Mouse (Mus musculus): ENCODE data around the gene Gm4756. TPM values are rescaled to one million over a fixed set of nuclear protein-coding genes. Genes with fewer than 3 reads are reported as not detected.

Gm4756 gene
- polyA plus RNA-seq, 2 experiments = 0.06 to 0.08 TPM

DNA sequence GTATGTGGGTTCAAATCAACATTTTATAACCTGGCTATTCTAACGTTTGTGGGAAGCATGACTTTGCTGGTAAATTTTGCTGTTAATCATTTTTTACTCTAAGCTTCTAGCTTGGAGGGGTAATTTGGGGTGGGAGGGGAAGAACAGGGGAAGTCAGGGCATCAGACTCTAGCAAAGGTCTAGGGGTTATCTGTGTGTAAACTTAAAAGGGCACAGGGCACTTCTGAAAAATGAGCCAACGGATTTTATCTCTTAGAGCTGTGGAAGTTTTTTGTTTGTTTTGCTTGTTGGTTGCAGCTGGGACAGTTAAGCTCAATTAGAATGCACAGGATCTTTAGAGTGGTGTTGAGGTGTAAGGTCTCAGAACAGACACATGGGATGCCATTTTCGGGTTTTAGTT lies 11.4 kb downstream of the Gm4756 start:
- TF ChIP-seq CTCF (IDR thresholded peaks at IDR 0.05; ENCODE audit: low read depth) = no peak
- TF ChIP-seq EP300 (IDR thresholded peaks at IDR 0.05; ENCODE audit: low read depth) = no peak
- no peak overlapping the region for H3K4me2 ChIP-seq (ENCODE audit: low read depth)
- no peak overlapping the region for H3K27ac ChIP-seq
- H3K9ac ChIP-seq (replicated peaks) = no peak overlapping the region
- H3K36me3 ChIP-seq (replicated peaks; ENCODE audit: control insufficient read depth, insufficient read depth, low read depth) = no peaks in the 10 kb centered on the region
- DNase-seq (ENCODE audit: low read depth in 3 of 3, low spot score in 3 of 3) = no peak
- H3K9me3 ChIP-seq (ENCODE audit: control insufficient read depth, low read length) = no peaks in the 10 kb centered on the region; the same call in 1 of the 2 replicates
- 51% methylated on average over 3 of the region's 3 CpGs for WGBS (ENCODE audit: insufficient replicate concordance)
- H3K27me3 ChIP-seq (ENCODE audit: control insufficient read depth, insufficient read depth, low read length) = no peaks in the 10 kb centered on the region
- no peak for ATAC-seq (ENCODE audit: insufficient read depth)
- H3K4me1 ChIP-seq (replicated peaks; ENCODE audit: control insufficient read depth in 2 of 2, insufficient read depth in 2 of 2, low read length in 1 of 2) = no peaks in the 10 kb centered on the region
- H3K4me3 ChIP-seq (ENCODE audit: insufficient read depth in 1 of 2, low read depth in 2 of 2, low read length in 2 of 2) = no peak overlapping the region

DNA sequence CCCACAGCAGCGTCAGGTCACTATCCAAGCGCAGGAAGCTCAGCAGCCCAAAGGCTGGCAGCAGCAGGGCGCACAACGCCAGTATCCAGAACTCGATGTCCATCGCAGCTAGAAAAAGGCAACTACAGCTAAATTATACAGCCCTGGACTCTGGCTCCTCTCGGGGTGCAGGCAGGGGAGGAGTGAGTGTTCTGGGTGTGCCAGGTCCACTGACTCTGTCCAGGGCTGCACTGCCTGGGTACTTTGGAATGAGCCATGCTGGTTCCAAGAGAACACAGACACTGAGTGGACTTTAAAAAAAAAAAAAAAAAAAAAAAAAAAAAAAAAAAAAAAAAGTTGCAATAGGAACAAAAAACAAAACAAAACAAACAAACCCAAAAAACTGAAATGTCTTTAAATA lies 20.7 kb downstream of the Gm4756 start:
- no peak overlapping the region for H3K9ac ChIP-seq (replicated peaks)
- H3K27ac ChIP-seq = no peak overlapping the region
- no peak for TF ChIP-seq EP300 (IDR thresholded peaks at IDR 0.05; ENCODE audit: low read depth)
- 85% methylated on average over 7 of the region's 7 CpGs for WGBS (ENCODE audit: insufficient replicate concordance)
- ATAC-seq (ENCODE audit: insufficient read depth) = no peak
- H3K27me3 ChIP-seq (ENCODE audit: control insufficient read depth, insufficient read depth, low read length) = no peaks in the 10 kb centered on the region
- H3K4me1 ChIP-seq (replicated peaks; ENCODE audit: control insufficient read depth in 2 of 2, insufficient read depth in 2 of 2, low read length in 1 of 2) = no peaks in the 10 kb centered on the region
- H3K4me3 ChIP-seq (ENCODE audit: insufficient read depth in 1 of 2, low read depth in 2 of 2, low read length in 2 of 2) = no peak overlapping the region
- no peak for DNase-seq (ENCODE audit: low read depth in 3 of 3, low spot score in 3 of 3)
- H3K9me3 ChIP-seq (ENCODE audit: control insufficient read depth, low read length) = no peaks in the 10 kb centered on the region
- H3K4me2 ChIP-seq (ENCODE audit: low read depth) = no peak overlapping the region
- H3K36me3 ChIP-seq (replicated peaks; ENCODE audit: control insufficient read depth, insufficient read depth, low read depth) = no peaks in the 10 kb centered on the region

DNA sequence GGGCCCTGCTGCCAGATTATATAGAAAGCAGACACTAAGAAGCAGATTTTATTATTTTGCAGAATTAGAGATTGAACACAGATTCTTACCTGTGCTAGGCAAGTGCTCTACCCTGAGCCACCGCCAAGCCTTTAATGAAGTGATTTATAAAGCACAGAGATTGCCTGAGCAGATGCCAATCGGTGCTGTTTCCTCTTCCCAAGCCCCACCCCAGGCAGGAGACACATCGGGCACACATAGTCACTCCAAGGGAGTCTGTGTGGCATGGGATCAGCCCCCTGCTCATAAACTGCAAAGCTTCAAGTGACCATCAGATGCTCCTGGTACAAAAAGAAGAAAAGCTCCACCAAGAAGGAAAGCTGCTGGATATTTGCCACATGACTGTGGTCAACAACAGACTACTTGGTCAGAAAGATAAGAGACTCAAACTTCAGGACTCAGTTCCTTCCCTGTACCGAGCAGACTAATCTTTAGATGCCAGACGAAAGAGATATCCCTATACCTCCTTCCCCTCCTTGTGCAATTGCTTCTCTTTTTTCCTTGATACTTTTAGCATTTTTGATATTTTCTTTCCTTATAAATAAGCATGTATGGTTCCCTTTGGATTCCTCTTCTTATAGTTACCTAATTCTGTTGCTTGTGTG lies 26.5 kb downstream of the Gm4756 start:
- no peaks in the 10 kb centered on the region for H3K36me3 ChIP-seq (replicated peaks; ENCODE audit: control insufficient read depth, insufficient read depth, low read depth)
- no peak for TF ChIP-seq CTCF (IDR thresholded peaks at IDR 0.05; ENCODE audit: low read depth)
- TF ChIP-seq EP300 (IDR thresholded peaks at IDR 0.05; ENCODE audit: low read depth) = no peak
- H3K4me3 ChIP-seq (ENCODE audit: insufficient read depth in 1 of 2, low read depth in 2 of 2, low read length in 2 of 2) = no peak overlapping the region
- no peak overlapping the region for H3K27ac ChIP-seq
- DNase-seq (ENCODE audit: low read depth in 3 of 3, low spot score in 3 of 3) = peak in 1 of 3 experiments; percentile 2
- H3K9ac ChIP-seq (replicated peaks) = no peak overlapping the region
- no peaks in the 10 kb centered on the region for H3K9me3 ChIP-seq (ENCODE audit: control insufficient read depth, low read length)
- 10% methylated on average over 5 of the region's 5 CpGs for WGBS (ENCODE audit: insufficient replicate concordance)
- ATAC-seq (ENCODE audit: insufficient read depth) = 0 out of 2 replicates have a peak, but pooled peaks have one; percentile 35
- H3K4me1 ChIP-seq (replicated peaks; ENCODE audit: control insufficient read depth in 2 of 2, insufficient read depth in 2 of 2, low read length in 1 of 2) = peaks cover 0 to 4% of the 10 kb centered on the region in 2 experiments; a peak in 1 of 4 replicates
- H3K4me2 ChIP-seq (ENCODE audit: low read depth) = no peak overlapping the region
- H3K27me3 ChIP-seq (ENCODE audit: control insufficient read depth, insufficient read depth, low read length) = no peaks in the 10 kb centered on the region

DNA sequence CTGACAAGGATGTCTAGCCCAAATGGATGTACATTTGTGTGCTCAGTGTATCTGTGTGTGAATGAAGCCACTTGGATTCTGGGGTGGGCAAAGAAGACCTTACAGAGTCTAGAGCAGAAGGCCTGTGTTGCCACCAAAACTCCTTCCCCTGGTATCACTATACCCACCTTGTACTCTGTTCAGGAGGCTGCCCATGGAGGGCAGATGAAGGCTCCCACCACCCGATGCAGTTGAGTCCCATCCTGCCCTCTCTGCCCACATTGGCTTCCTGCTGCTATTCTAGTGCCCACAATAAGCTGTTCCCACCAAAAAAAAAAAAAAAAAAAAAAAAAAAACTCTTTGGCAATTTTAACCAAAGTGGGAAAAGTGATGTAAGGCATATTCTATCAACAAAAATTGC lies 28.0 kb downstream of the Gm4756 start:
- DNase-seq (ENCODE audit: low read depth in 3 of 3, low spot score in 3 of 3) (no peak), ATAC-seq (ENCODE audit: insufficient read depth) (no peak)
- peaks cover 0 to 4% of the 10 kb centered on the region in 2 experiments; a peak in 1 of 4 replicates for H3K4me1 ChIP-seq (replicated peaks; ENCODE audit: control insufficient read depth in 2 of 2, insufficient read depth in 2 of 2, low read length in 1 of 2)
- no peaks in the 10 kb centered on the region for H3K9me3 ChIP-seq (ENCODE audit: control insufficient read depth, low read length)
- 45% methylated on average over 1 of the region's 1 CpGs for WGBS (ENCODE audit: insufficient replicate concordance)
- no peak for TF ChIP-seq EP300 (IDR thresholded peaks at IDR 0.05; ENCODE audit: low read depth)
- TF ChIP-seq CTCF (IDR thresholded peaks at IDR 0.05; ENCODE audit: low read depth) = no peak
- no peak overlapping the region for H3K9ac ChIP-seq (replicated peaks)
- H3K36me3 ChIP-seq (replicated peaks; ENCODE audit: control insufficient read depth, insufficient read depth, low read depth) = no peaks in the 10 kb centered on the region
- no peak overlapping the region for H3K4me3 ChIP-seq (ENCODE audit: insufficient read depth in 1 of 2, low read depth in 2 of 2, low read length in 2 of 2)
- H3K27ac ChIP-seq = no peak overlapping the region
- H3K27me3 ChIP-seq (ENCODE audit: control insufficient read depth, insufficient read depth, low read length) = no peaks in the 10 kb centered on the region
- H3K4me2 ChIP-seq (ENCODE audit: low read depth) = no peak overlapping the region

GRCm38 (mm10) chr12:72620856-72621255 lies 28.6 kb downstream of the Gm4756 start:
- no peak overlapping the region for H3K27ac ChIP-seq
- TF ChIP-seq EP300 (IDR thresholded peaks at IDR 0.05; ENCODE audit: low read depth) (no peak), CTCF (IDR thresholded peaks at IDR 0.05; ENCODE audit: low read depth) (no peak)
- no peak overlapping the region for H3K4me3 ChIP-seq (ENCODE audit: insufficient read depth in 1 of 2, low read depth in 2 of 2, low read length in 2 of 2)
- no peak for DNase-seq (ENCODE audit: low read depth in 3 of 3, low spot score in 3 of 3)
- no peaks in the 10 kb centered on the region for H3K27me3 ChIP-seq (ENCODE audit: control insufficient read depth, insufficient read depth, low read length)
- WGBS (ENCODE audit: insufficient replicate concordance) = 66% methylated on average over 7 of the region's 7 CpGs
- no peak for ATAC-seq (ENCODE audit: insufficient read depth)
- no peak overlapping the region for H3K9ac ChIP-seq (replicated peaks)
- no peak overlapping the region for H3K4me2 ChIP-seq (ENCODE audit: low read depth)
- no peaks in the 10 kb centered on the region for H3K36me3 ChIP-seq (replicated peaks; ENCODE audit: control insufficient read depth, insufficient read depth, low read depth)
- H3K4me1 ChIP-seq (replicated peaks; ENCODE audit: control insufficient read depth in 2 of 2, insufficient read depth in 2 of 2, low read length in 1 of 2) = peaks cover 0 to 4% of the 10 kb centered on the region in 2 experiments; a peak in 1 of 4 replicates
- H3K9me3 ChIP-seq (ENCODE audit: control insufficient read depth, low read length) = no peaks in the 10 kb centered on the region

Measured in liver, embryonic 14.5 days (tissue).